Mouse (Mus musculus): ENCODE measurements at regions not wholly inside any gene's neighbourhood (a gene's known extent, or its start where the extent isn't known, plus 50 kb on each side); places are given as distances from the start of the nearest gene placed in this dataset.

- TF ChIP-seq CTCF (IDR thresholded peaks at IDR 0.05) (no peak), EP300 (IDR thresholded peaks at IDR 0.05) (no peak)
Measured at GRCm38 (mm10) chr4:84165256-84165655, 509.8 kb downstream of the Bnc2 start.

All from lung, postnatal 0 days (tissue).